Mouse (Mus musculus): ENCODE measurements around the gene Sftpa1.

Gene Sftpa1

DNA sequence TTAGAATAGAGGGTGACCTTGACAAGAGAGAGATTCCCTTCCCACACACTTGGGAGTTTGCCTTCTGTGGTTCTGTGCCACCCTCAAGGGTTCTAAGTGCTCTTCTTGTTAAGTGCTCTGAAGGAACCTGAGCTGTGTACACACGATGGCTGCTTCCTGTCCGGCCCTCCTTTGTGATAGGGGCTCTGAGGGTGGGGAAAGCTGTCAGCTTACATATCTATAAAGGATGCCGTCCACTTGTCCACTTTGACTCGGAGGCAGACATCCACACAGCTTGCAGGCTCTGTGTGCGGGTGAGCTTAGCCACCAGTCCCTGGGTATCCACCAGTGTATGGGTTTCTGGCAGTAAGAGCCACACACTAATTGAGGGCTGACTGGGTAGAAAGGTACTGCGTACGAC is at the start of gene Sftpa1:
Gene Sftpa1 (plus strand): TSS at position 243 of the 400 bp plus-strand sequence.
- Histone ChIP-seq H3K9me3 (ENCODE audit: low read length) (no peaks in the 10 kb centered on the region), H3K4me3 (replicated peaks; ENCODE audit: low read length) (no peak within 1 kb of the TSS), H3K36me3 (ENCODE audit: insufficient read depth, low read length) (no peaks in the 10 kb centered on the region), H3K4me1 (replicated peaks; ENCODE audit: low read depth, low read length) (no peaks in the 10 kb centered on the region), H3K27me3 (ENCODE audit: insufficient read depth, low read length) (no peaks in the 10 kb centered on the region)
- no peak for TF ChIP-seq CTCF (conservative IDR thresholded peaks at IDR 0.05; ENCODE audit: low read length)
- TF ChIP-seq POU5F1 (IDR thresholded peaks at IDR 0.05; ENCODE audit: borderline replicate concordance, low read length) = no peak
- TF ChIP-seq NANOG (IDR thresholded peaks at IDR 0.05; ENCODE audit: borderline replicate concordance, low read length) = no peak

GRCm38 (mm10) chr14:41082408-41082807 is 49.2 kb upstream of the Sftpa1 start:
- TF ChIP-seq POU5F1 (IDR thresholded peaks at IDR 0.05; ENCODE audit: borderline replicate concordance, low read length) (no peak), CTCF (conservative IDR thresholded peaks at IDR 0.05; ENCODE audit: low read length) (no peak), NANOG (IDR thresholded peaks at IDR 0.05; ENCODE audit: borderline replicate concordance, low read length) (no peak)
- H3K36me3 ChIP-seq (ENCODE audit: insufficient read depth, low read length) = no peaks in the 10 kb centered on the region
- no peaks in the 10 kb centered on the region for H3K9me3 ChIP-seq (ENCODE audit: low read length)
- H3K27me3 ChIP-seq (ENCODE audit: insufficient read depth, low read length) = no peaks in the 10 kb centered on the region
- no peaks in the 10 kb centered on the region for H3K4me1 ChIP-seq (replicated peaks; ENCODE audit: low read depth, low read length)
- H3K4me3 ChIP-seq (replicated peaks; ENCODE audit: low read length) = no peak overlapping the region

GRCm38 (mm10) chr14:41087509-41087908 is 44.1 kb upstream of the Sftpa1 start:
- H3K4me1 ChIP-seq (replicated peaks; ENCODE audit: low read depth, low read length) = peaks cover 10% of the 10 kb centered on the region
- no peaks in the 10 kb centered on the region for H3K9me3 ChIP-seq (ENCODE audit: low read length)
- H3K36me3 ChIP-seq (ENCODE audit: insufficient read depth, low read length) = no peaks in the 10 kb centered on the region
- H3K4me3 ChIP-seq (replicated peaks; ENCODE audit: low read length) = no peak overlapping the region
- no peak for TF ChIP-seq NANOG (IDR thresholded peaks at IDR 0.05; ENCODE audit: borderline replicate concordance, low read length)
- peak; percentile 89 for TF ChIP-seq CTCF (conservative IDR thresholded peaks at IDR 0.05; ENCODE audit: low read length)
- no peaks in the 10 kb centered on the region for H3K27me3 ChIP-seq (ENCODE audit: insufficient read depth, low read length)

- no peaks in the 10 kb centered on the region for H3K36me3 ChIP-seq (ENCODE audit: insufficient read depth, low read length)
- peaks cover 10% of the 10 kb centered on the region for H3K4me1 ChIP-seq (replicated peaks; ENCODE audit: low read depth, low read length)
- H3K9me3 ChIP-seq (ENCODE audit: low read length) = no peaks in the 10 kb centered on the region
- TF ChIP-seq NANOG (IDR thresholded peaks at IDR 0.05; ENCODE audit: borderline replicate concordance, low read length) (no peak), POU5F1 (IDR thresholded peaks at IDR 0.05; ENCODE audit: borderline replicate concordance, low read length) (no peak), CTCF (conservative IDR thresholded peaks at IDR 0.05; ENCODE audit: low read length) (peak; percentile 68)
- no peaks in the 10 kb centered on the region for H3K27me3 ChIP-seq (ENCODE audit: insufficient read depth, low read length)
- peak overlapping the region; percentile 57 for H3K4me3 ChIP-seq (replicated peaks; ENCODE audit: low read length)
Measured at GRCm38 (mm10) chr14:41090777-41091176, 40.8 kb upstream of the Sftpa1 start.

DNA sequence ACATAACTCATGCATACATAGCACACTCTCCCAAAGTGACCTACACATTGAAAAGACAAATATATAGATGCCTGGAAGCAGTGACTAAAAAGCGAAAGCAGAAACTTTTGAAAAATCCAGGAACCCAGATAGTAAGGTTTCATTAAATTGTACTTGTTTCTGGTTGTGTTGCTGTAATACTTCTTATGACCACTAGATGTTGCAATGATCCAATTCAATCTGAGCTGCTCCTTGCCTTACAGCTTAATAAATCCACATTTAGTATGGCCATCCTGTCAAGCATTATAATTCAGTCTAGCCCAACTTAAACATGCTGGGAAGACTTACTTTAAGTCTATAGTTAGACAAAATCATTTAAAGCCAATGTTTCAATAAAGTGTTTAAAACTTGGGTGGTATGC is 37.5 kb upstream of the Sftpa1 start:
- H3K9me3 ChIP-seq (ENCODE audit: low read length) = no peaks in the 10 kb centered on the region
- H3K4me1 ChIP-seq (replicated peaks; ENCODE audit: low read depth, low read length) = peaks cover 10% of the 10 kb centered on the region
- no peaks in the 10 kb centered on the region for H3K36me3 ChIP-seq (ENCODE audit: insufficient read depth, low read length)
- H3K4me3 ChIP-seq (replicated peaks; ENCODE audit: low read length) = no peak overlapping the region
- TF ChIP-seq NANOG (IDR thresholded peaks at IDR 0.05; ENCODE audit: borderline replicate concordance, low read length) = no peak
- TF ChIP-seq POU5F1 (IDR thresholded peaks at IDR 0.05; ENCODE audit: borderline replicate concordance, low read length) = no peak
- peak; percentile 98 for TF ChIP-seq CTCF (conservative IDR thresholded peaks at IDR 0.05; ENCODE audit: low read length)
- no peaks in the 10 kb centered on the region for H3K27me3 ChIP-seq (ENCODE audit: insufficient read depth, low read length)

- TF ChIP-seq NANOG (IDR thresholded peaks at IDR 0.05; ENCODE audit: borderline replicate concordance, low read length) (no peak), CTCF (conservative IDR thresholded peaks at IDR 0.05; ENCODE audit: low read length) (no peak), POU5F1 (IDR thresholded peaks at IDR 0.05; ENCODE audit: borderline replicate concordance, low read length) (no peak)
- no peaks in the 10 kb centered on the region for H3K36me3 ChIP-seq (ENCODE audit: insufficient read depth, low read length)
- H3K27me3 ChIP-seq (ENCODE audit: insufficient read depth, low read length) = no peaks in the 10 kb centered on the region
- no peak overlapping the region for H3K4me3 ChIP-seq (replicated peaks; ENCODE audit: low read length)
- H3K9me3 ChIP-seq (ENCODE audit: low read length) = no peaks in the 10 kb centered on the region
- no peaks in the 10 kb centered on the region for H3K4me1 ChIP-seq (replicated peaks; ENCODE audit: low read depth, low read length)
Measured at GRCm38 (mm10) chr14:41096296-41096860, 35.2 kb upstream of the Sftpa1 start.

DNA sequence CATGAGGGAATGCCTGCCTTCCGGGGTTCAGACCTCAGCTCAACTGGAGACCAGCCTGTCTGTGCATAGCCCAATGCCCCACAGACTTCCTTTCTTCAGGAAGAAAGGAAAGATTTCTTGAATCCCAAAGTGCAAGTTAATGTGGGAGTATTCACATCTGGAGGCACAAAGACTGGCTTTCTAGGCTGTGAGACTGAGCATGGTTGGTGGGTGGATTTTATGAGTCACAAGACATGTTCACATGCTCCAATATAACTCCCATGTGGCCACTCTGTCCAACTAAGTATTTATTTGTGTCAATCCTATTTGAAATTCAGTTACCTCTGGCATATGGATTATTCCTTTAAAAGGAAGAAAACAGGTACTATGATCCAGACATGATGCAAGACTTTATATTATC is 32.9 kb upstream of the Sftpa1 start:
- Histone ChIP-seq H3K36me3 (ENCODE audit: insufficient read depth, low read length) (no peaks in the 10 kb centered on the region), H3K9me3 (ENCODE audit: low read length) (no peaks in the 10 kb centered on the region), H3K27me3 (ENCODE audit: insufficient read depth, low read length) (no peaks in the 10 kb centered on the region), H3K4me3 (replicated peaks; ENCODE audit: low read length) (no peak overlapping the region), H3K4me1 (replicated peaks; ENCODE audit: low read depth, low read length) (no peaks in the 10 kb centered on the region)
- no peak for TF ChIP-seq NANOG (IDR thresholded peaks at IDR 0.05; ENCODE audit: borderline replicate concordance, low read length)
- TF ChIP-seq POU5F1 (IDR thresholded peaks at IDR 0.05; ENCODE audit: borderline replicate concordance, low read length) = no peak
- no peak for TF ChIP-seq CTCF (conservative IDR thresholded peaks at IDR 0.05; ENCODE audit: low read length)

DNA sequence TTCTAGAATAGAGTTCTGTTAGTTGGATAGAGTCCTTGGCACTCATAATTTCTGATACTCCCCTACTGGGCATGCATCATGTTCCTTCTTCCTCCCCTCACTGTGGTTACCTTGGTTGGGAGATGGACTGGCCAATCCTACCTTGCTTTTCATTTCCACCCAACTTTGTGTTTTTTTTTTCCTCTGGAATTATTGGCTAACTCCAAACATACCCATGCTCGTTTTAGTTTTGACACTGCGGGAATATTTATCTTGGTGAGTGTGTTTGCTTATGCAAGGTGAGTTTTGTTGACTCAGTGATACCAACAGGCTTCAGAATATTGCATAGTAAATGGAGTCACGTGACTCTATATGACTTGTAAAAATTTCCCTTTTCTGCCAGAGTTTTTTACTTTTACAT is 30.9 kb upstream of the Sftpa1 start:
- TF ChIP-seq NANOG (IDR thresholded peaks at IDR 0.05; ENCODE audit: borderline replicate concordance, low read length) (no peak), CTCF (conservative IDR thresholded peaks at IDR 0.05; ENCODE audit: low read length) (no peak), POU5F1 (IDR thresholded peaks at IDR 0.05; ENCODE audit: borderline replicate concordance, low read length) (no peak)
- H3K4me3 ChIP-seq (replicated peaks; ENCODE audit: low read length) = no peak overlapping the region
- no peaks in the 10 kb centered on the region for H3K4me1 ChIP-seq (replicated peaks; ENCODE audit: low read depth, low read length)
- H3K9me3 ChIP-seq (ENCODE audit: low read length) = no peaks in the 10 kb centered on the region
- H3K36me3 ChIP-seq (ENCODE audit: insufficient read depth, low read length) = no peaks in the 10 kb centered on the region
- no peaks in the 10 kb centered on the region for H3K27me3 ChIP-seq (ENCODE audit: insufficient read depth, low read length)

DNA sequence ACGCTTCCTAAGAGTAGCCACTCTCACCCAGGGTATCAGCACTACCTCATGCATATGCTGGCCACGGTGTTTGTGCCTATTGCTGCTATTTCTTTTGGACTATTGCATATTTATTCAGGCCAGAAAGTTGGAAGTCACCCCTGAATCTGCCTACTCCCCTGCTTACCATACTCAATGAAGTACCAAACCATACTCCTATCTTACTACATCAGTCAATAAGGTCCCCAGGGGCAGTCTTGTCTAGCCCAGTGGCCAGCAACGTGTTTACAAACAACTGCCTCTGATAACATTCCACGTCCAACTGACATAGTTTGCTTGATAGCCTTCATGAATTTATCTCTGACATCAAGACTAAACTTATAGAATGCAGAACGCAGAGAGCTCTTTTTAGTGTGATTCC is 30.3 kb upstream of the Sftpa1 start:
- no peaks in the 10 kb centered on the region for H3K9me3 ChIP-seq (ENCODE audit: low read length)
- no peaks in the 10 kb centered on the region for H3K4me1 ChIP-seq (replicated peaks; ENCODE audit: low read depth, low read length)
- H3K36me3 ChIP-seq (ENCODE audit: insufficient read depth, low read length) = no peaks in the 10 kb centered on the region
- TF ChIP-seq CTCF (conservative IDR thresholded peaks at IDR 0.05; ENCODE audit: low read length) = no peak
- no peak for TF ChIP-seq NANOG (IDR thresholded peaks at IDR 0.05; ENCODE audit: borderline replicate concordance, low read length)
- no peak for TF ChIP-seq POU5F1 (IDR thresholded peaks at IDR 0.05; ENCODE audit: borderline replicate concordance, low read length)
- no peak overlapping the region for H3K4me3 ChIP-seq (replicated peaks; ENCODE audit: low read length)
- no peaks in the 10 kb centered on the region for H3K27me3 ChIP-seq (ENCODE audit: insufficient read depth, low read length)

Measured in E14TG2a.4 (cell line).